Mouse (Mus musculus) intestine, postnatal 0 days (tissue): Measurements from ENCODE around the gene Slc45a1. TPM values are rescaled to one million over a fixed set of nuclear protein-coding genes. Genes with fewer than 3 reads are reported as not detected.

Experiments
- ATAC-seq: fragments of 200-750 bp; cut with Nextera tagmentation; 2 replicates; pipeline ENCODE4 v1.8.0; 2017; ENCODE audit warnings: mild to moderate bottlenecking, moderate TSS enrichment, moderate library complexity
- H3K27ac ChIP-seq: fragments of 300-500 bp; sonication (generic); 2 replicates; pipeline ENCODE4 v1.5.1; 2014; ENCODE audit warnings: mild to moderate bottlenecking, low read depth, low read length, moderate library complexity
- H3K27me3 ChIP-seq: fragments of 300-500 bp; sonication (generic); replicated peaks from 2 replicates; pipeline ENCODE4 v1.6.1; 2014; ENCODE audit warnings: low read length, mixed read lengths; ENCODE audit not compliant: control insufficient read depth, insufficient read depth
- H3K36me3 ChIP-seq: fragments of 300-500 bp; sonication (generic); 2 replicates; pipeline ENCODE4 v1.6.1; 2014; ENCODE audit warnings: mild to moderate bottlenecking, moderate library complexity; ENCODE audit not compliant: control insufficient read depth, insufficient read depth
- H3K4me1 ChIP-seq: fragments of 300-500 bp; sonication (generic); replicated peaks from 2 replicates; pipeline ENCODE4 v1.6.1; 2014; ENCODE audit warnings: antibody characterized with exemption, low read length, mixed read lengths; ENCODE audit not compliant: control insufficient read depth, insufficient read depth
- H3K4me2 ChIP-seq: fragments of 300-500 bp; sonication (generic); replicated peaks from 2 replicates; pipeline ENCODE4 v1.6.1; 2014; ENCODE audit warnings: low read depth, mild to moderate bottlenecking, moderate library complexity
- H3K4me3 ChIP-seq: fragments of 300-500 bp; sonication (generic); 2 replicates; pipeline ENCODE4 v1.5.1; 2014; ENCODE audit warnings: low read depth, low read length
- H3K9ac ChIP-seq: fragments of 300-500 bp; sonication (generic); 2 replicates; pipeline ENCODE4 v1.6.1; 2014; ENCODE audit warnings: mild to moderate bottlenecking, low read depth, low read length
- H3K9me3 ChIP-seq: fragments of 300-500 bp; sonication (generic); 2 replicates; pipeline ENCODE4 v1.6.1; 2016; ENCODE audit warnings: mixed run types; ENCODE audit not compliant: control insufficient read depth
- CTCF ChIP-seq: sonication (generic); IDR thresholded peaks from 2 replicates; pipeline ENCODE4 v1.5.1; 2016; ENCODE audit warnings: low read depth, mild to moderate bottlenecking, control low read depth, antibody characterized with exemption, moderate library complexity
- WGBS: fragments of 180-500 bp; shearing (Covaris S2); extraction: QIAGEN DNeasy Blood & Tissue Kit; methylation state at CpG from one replicate; pipeline ENCODE4 v1.1.7; 2014; 5-methylcytosine and 5-hydroxymethylcytosine counted together
- polyA plus RNA-seq: library from polyadenylated mRNA; unstranded; fragments of >200 nt; fragmentation: Nextera tagmentation; extraction: Ambion mirVana; gene quantifications from 2 replicates; pipeline ENCODE4 v1.2.1, GENCODE M21; 2015

Slc45a1 gene
- 0.75 and 0.81 TPM in 2 replicates for polyA plus RNA-seq

- H3K4me1 ChIP-seq, result no peaks in the 10 kb centered on the region
- no peak within 1 kb of the TSS for H3K27ac ChIP-seq
- ATAC-seq, result no peak
- no peak for TF ChIP-seq CTCF
- WGBS, result 10% methylated on average over 41 of the region's 41 CpGs
- H3K36me3 ChIP-seq, result no peaks in the 10 kb centered on the region
- no peak within 1 kb of the TSS for H3K4me2 ChIP-seq
- H3K27me3 ChIP-seq, result peaks cover 20% of the 10 kb centered on the region
- no peak within 1 kb of the TSS for H3K4me3 ChIP-seq
- no peaks in the 10 kb centered on the region for H3K9me3 ChIP-seq
- no peak within 1 kb of the TSS for H3K9ac ChIP-seq
Observed at GRCm38 (mm10) chr4:150651390-150652277, at the start of gene Slc45a1. Slc45a1 (minus strand) TSS chr4:150652174.

GRCm38 (mm10) chr4:150700849-150701248 is 48.9 kb upstream of the Slc45a1 start:
- H3K4me3 ChIP-seq, result no peak overlapping the region
- WGBS, result 92% methylated on average over 9 of the region's 9 CpGs
- no peaks in the 10 kb centered on the region for H3K4me1 ChIP-seq
- no peaks in the 10 kb centered on the region for H3K27me3 ChIP-seq
- H3K36me3 ChIP-seq, result no peaks in the 10 kb centered on the region
- no peak overlapping the region for H3K27ac ChIP-seq
- no peak overlapping the region for H3K9ac ChIP-seq
- TF ChIP-seq CTCF, result no peak
- ATAC-seq, result no peak
- H3K4me2 ChIP-seq, result no peak overlapping the region
- no peaks in the 10 kb centered on the region for H3K9me3 ChIP-seq

GRCm38 (mm10) chr4:150694434-150695108 is 42.6 kb upstream of the Slc45a1 start:
- no peaks in the 10 kb centered on the region for H3K27me3 ChIP-seq
- H3K9ac ChIP-seq, result no peak overlapping the region
- no peak for ATAC-seq
- H3K4me3 ChIP-seq, result no peak overlapping the region
- no peak for TF ChIP-seq CTCF
- H3K36me3 ChIP-seq, result no peaks in the 10 kb centered on the region
- WGBS, result 60% methylated on average over 10 of the region's 10 CpGs
- H3K27ac ChIP-seq, result no peak overlapping the region
- H3K9me3 ChIP-seq, result no peaks in the 10 kb centered on the region
- no peak overlapping the region for H3K4me2 ChIP-seq
- H3K4me1 ChIP-seq, result peaks cover 8% of the 10 kb centered on the region

- no peak overlapping the region for H3K9ac ChIP-seq
- H3K36me3 ChIP-seq, result no peaks in the 10 kb centered on the region
- H3K4me1 ChIP-seq, result peaks cover 9% of the 10 kb centered on the region
- H3K9me3 ChIP-seq, result no peaks in the 10 kb centered on the region
- no peak overlapping the region for H3K4me3 ChIP-seq
- H3K27ac ChIP-seq, result no peak overlapping the region
- no peak overlapping the region for H3K4me2 ChIP-seq
- TF ChIP-seq CTCF, result peak; percentile 57
- no peak for ATAC-seq
- no peaks in the 10 kb centered on the region for H3K27me3 ChIP-seq
- 79% methylated on average over 10 of the region's 10 CpGs for WGBS
Observed at GRCm38 (mm10) chr4:150692861-150693403, 41.0 kb upstream of the Slc45a1 start.

- Histone ChIP-seq H3K4me1 (peaks cover 15% of the 10 kb centered on the region), H3K36me3 (no peaks in the 10 kb centered on the region), H3K9me3 (no peaks in the 10 kb centered on the region), H3K9ac (no peak overlapping the region), H3K4me3 (no peak overlapping the region), H3K4me2 (no peak overlapping the region), H3K27me3 (no peaks in the 10 kb centered on the region), H3K27ac (no peak overlapping the region)
- ATAC-seq, result no peak
- 54% methylated on average over 3 of the region's 3 CpGs for WGBS
- peak; percentile 64 for TF ChIP-seq CTCF
Observed at GRCm38 (mm10) chr4:150690759-150691158, 38.8 kb upstream of the Slc45a1 start.

- Histone ChIP-seq H3K9me3 (no peaks in the 10 kb centered on the region), H3K9ac (no peak overlapping the region), H3K27me3 (no peaks in the 10 kb centered on the region), H3K4me3 (no peak overlapping the region), H3K36me3 (no peaks in the 10 kb centered on the region), H3K27ac (peak overlapping the region; percentile 41; the same call in 1 of the 2 replicates), H3K4me2 (no peak overlapping the region), H3K4me1 (peaks cover 16% of the 10 kb centered on the region)
- WGBS, result 54% methylated on average over 10 of the region's 10 CpGs
- no peak for ATAC-seq
- TF ChIP-seq CTCF, result no peak
Observed at GRCm38 (mm10) chr4:150689553-150689952, 37.6 kb upstream of the Slc45a1 start.
